Mouse (Mus musculus) cortical plate, adult 2 months (tissue): ENCODE data around the gene Plppr5.

ENCODE experiments used
- CTCF ChIP-seq: fragments of 200-500 bp; IDR thresholded peaks from 2 replicates; pipeline ENCODE4 v1.5.1; 2011; ENCODE audit warnings: mild to moderate bottlenecking, control low read depth, low read length; ENCODE audit not compliant: insufficient read depth; ENCODE audit errors: extremely low read depth
- POLR2A ChIP-seq: fragments of 200-500 bp; IDR thresholded peaks from 2 replicates; pipeline ENCODE4 v1.6.1; 2011; ENCODE audit warnings: mild to moderate bottlenecking, low read length, control low read depth; ENCODE audit not compliant: insufficient read depth; ENCODE audit errors: extremely low read depth

- TF ChIP-seq CTCF = no peak
- no peak for TF ChIP-seq POLR2A
Observed at GRCm38 (mm10) chr3:117725501-117725900, 150.9 kb downstream of the Plppr5 start.
